Mouse (Mus musculus) brain, embryonic 14.5 days (tissue): ENCODE results near the gene Pim1.

Experiments used
- CTCF ChIP-seq: fragments of 200-500 bp; IDR thresholded peaks from 2 replicates; pipeline ENCODE4 v1.5.1; 2012; ENCODE audit warnings: inconsistent platforms, mild to moderate bottlenecking, moderate library complexity, borderline replicate concordance; ENCODE audit not compliant: insufficient read depth, insufficient read length; ENCODE audit errors: extremely low read depth
- POLR2A ChIP-seq: fragments of 200-500 bp; IDR thresholded peaks from 2 replicates; pipeline ENCODE4 v1.6.1; 2012; ENCODE audit warnings: mild to moderate bottlenecking, inconsistent platforms, borderline replicate concordance; ENCODE audit not compliant: poor library complexity, insufficient read depth, insufficient read length, severe bottlenecking; ENCODE audit errors: extremely low read depth

GRCm38 (mm10) chr17:29525613-29526012 lies 35.1 kb downstream of the Pim1 start:
- TF ChIP-seq POLR2A (no peak), CTCF (no peak)
